Mouse (Mus musculus): Measurements from ENCODE around the gene Grik4.

GRCm38 (mm10) chr9:42504971-42505510, 439.3 kb downstream of the Grik4 start:
- TF ChIP-seq CTCF (IDR thresholded peaks at IDR 0.05; ENCODE audit: control insufficient read depth, insufficient read depth, insufficient replicate concordance, low read depth, low read length) (no peak), POLR2A (IDR thresholded peaks at IDR 0.05; ENCODE audit: control insufficient read depth, low read depth, low read length) (no peak)
